Mouse (Mus musculus): Measurements from ENCODE around the gene Asb8. TPM values are rescaled to one million over a fixed set of nuclear protein-coding genes. Genes with fewer than 3 reads are reported as not detected.
A peak's percentile ranks its signal among the peaks of the same experiment; 100 is the strongest.

Asb8 gene
- polyA plus RNA-seq, 1 experiment = 60.1 TPM

- DNase-seq (ENCODE audit: low read depth) = no peak
- TF ChIP-seq POLR2A (IDR thresholded peaks at IDR 0.05; ENCODE audit: borderline replicate concordance, extremely low read depth, insufficient read depth, insufficient read length, poor library complexity, severe bottlenecking) = no peak
- no peak for TF ChIP-seq CTCF (IDR thresholded peaks at IDR 0.05; ENCODE audit: borderline replicate concordance, extremely low read depth, insufficient read depth, insufficient read length)
Measured at GRCm38 (mm10) chr15:98094905-98095304, 70.5 kb downstream of the Asb8 start.

- peak; percentile 95 for DNase-seq (ENCODE audit: low read depth)
- no peak for TF ChIP-seq CTCF (IDR thresholded peaks at IDR 0.05; ENCODE audit: borderline replicate concordance, extremely low read depth, insufficient read depth, insufficient read length)
- TF ChIP-seq POLR2A (IDR thresholded peaks at IDR 0.05; ENCODE audit: borderline replicate concordance, extremely low read depth, insufficient read depth, insufficient read length, poor library complexity, severe bottlenecking) = peak; percentile 34
Measured at GRCm38 (mm10) chr15:98093121-98094011, 72.1 kb downstream of the Asb8 start, which contains the start of gene Senp1. Gene Senp1, minus strand, starts transcription at chr15:98093744.

- DNase-seq (ENCODE audit: low read depth) = no peak
- TF ChIP-seq CTCF (IDR thresholded peaks at IDR 0.05; ENCODE audit: borderline replicate concordance, extremely low read depth, insufficient read depth, insufficient read length) (no peak), POLR2A (IDR thresholded peaks at IDR 0.05; ENCODE audit: borderline replicate concordance, extremely low read depth, insufficient read depth, insufficient read length, poor library complexity, severe bottlenecking) (no peak)
Measured at GRCm38 (mm10) chr15:98092372-98093120, 72.9 kb downstream of the Asb8 start, which contains the start of gene Pfkm. Gene Pfkm, plus strand, starts transcription at chr15:98092589.

GRCm38 (mm10) chr15:98091841-98092240 is 73.6 kb downstream of the Asb8 start:
- no peak for DNase-seq (ENCODE audit: low read depth)
- TF ChIP-seq POLR2A (IDR thresholded peaks at IDR 0.05; ENCODE audit: borderline replicate concordance, extremely low read depth, insufficient read depth, insufficient read length, poor library complexity, severe bottlenecking) = no peak
- no peak for TF ChIP-seq CTCF (IDR thresholded peaks at IDR 0.05; ENCODE audit: borderline replicate concordance, extremely low read depth, insufficient read depth, insufficient read length)

GRCm38 (mm10) chr15:98089421-98090183 is 75.8 kb downstream of the Asb8 start:
- TF ChIP-seq POLR2A (IDR thresholded peaks at IDR 0.05; ENCODE audit: borderline replicate concordance, extremely low read depth, insufficient read depth, insufficient read length, poor library complexity, severe bottlenecking) = no peak
- TF ChIP-seq CTCF (IDR thresholded peaks at IDR 0.05; ENCODE audit: borderline replicate concordance, extremely low read depth, insufficient read depth, insufficient read length) = peak; percentile 45; the same call in 1 of the 2 replicates
- DNase-seq (ENCODE audit: low read depth) = peak; percentile 13

- no peak for TF ChIP-seq CTCF (IDR thresholded peaks at IDR 0.05; ENCODE audit: borderline replicate concordance, extremely low read depth, insufficient read depth, insufficient read length)
- TF ChIP-seq POLR2A (IDR thresholded peaks at IDR 0.05; ENCODE audit: borderline replicate concordance, extremely low read depth, insufficient read depth, insufficient read length, poor library complexity, severe bottlenecking) = no peak
- no peak for DNase-seq (ENCODE audit: low read depth)
Measured at GRCm38 (mm10) chr15:98088889-98089288, 76.5 kb downstream of the Asb8 start.

Other genes with a start within 250 kb of the Asb8 start
- 57.7 and 79.8 TPM in 2 replicates for gene Tmem106c, start 201.4 kb downstream of the Asb8 start, polyA plus RNA-seq (2012; rRNA removed)
- 60.2 and 78.5 TPM in 2 replicates for gene Col2a1, start 160.9 kb downstream of the Asb8 start, polyA plus RNA-seq (2012; rRNA removed)
- gene Pfkm, start 73.0 kb downstream of the Asb8 start, polyA plus RNA-seq (2012; rRNA removed) = 96.7 and 102 TPM in 2 replicates
- gene Senp1, start 71.9 kb downstream of the Asb8 start, polyA plus RNA-seq (2012; rRNA removed) = 20.0 and 25.3 TPM in 2 replicates
- gene Ccdc184, start 1.5 kb upstream of the Asb8 start, polyA plus RNA-seq (2012; rRNA removed) = 43.2 and 59.2 TPM in 2 replicates
- gene Olfr288, start 29.9 kb upstream of the Asb8 start, polyA plus RNA-seq (2012; rRNA removed) = not detected in 2 replicates
- not detected in 2 replicates for gene Gm44579, start 55.4 kb upstream of the Asb8 start, polyA plus RNA-seq (2012; rRNA removed)
- gene Olfr287, start 55.4 kb upstream of the Asb8 start, polyA plus RNA-seq (2012; rRNA removed) = not detected in 2 replicates
- not detected in 2 replicates for gene Olfr286, start 68.8 kb upstream of the Asb8 start, polyA plus RNA-seq (2012; rRNA removed)
- gene H1fnt, start 91.7 kb upstream of the Asb8 start, polyA plus RNA-seq (2012; rRNA removed) = not detected in 2 replicates
- gene Zfp641, start 130.5 kb upstream of the Asb8 start, polyA plus RNA-seq (2012; rRNA removed) = 7.7 and 13.9 TPM in 2 replicates
- gene Olfr285, start 151.7 kb upstream of the Asb8 start, polyA plus RNA-seq (2012; rRNA removed) = not detected in 2 replicates
- gene Olfr284, start 175.4 kb upstream of the Asb8 start, polyA plus RNA-seq (2012; rRNA removed) = not detected in 2 replicates
- gene Olfr283, start 215.3 kb upstream of the Asb8 start, polyA plus RNA-seq (2012; rRNA removed) = not detected in 2 replicates

Data from brain, embryonic 14.5 days (tissue).